ENCODE assay signal across 9 mouse cellular contexts in the genomic region with DNA sequence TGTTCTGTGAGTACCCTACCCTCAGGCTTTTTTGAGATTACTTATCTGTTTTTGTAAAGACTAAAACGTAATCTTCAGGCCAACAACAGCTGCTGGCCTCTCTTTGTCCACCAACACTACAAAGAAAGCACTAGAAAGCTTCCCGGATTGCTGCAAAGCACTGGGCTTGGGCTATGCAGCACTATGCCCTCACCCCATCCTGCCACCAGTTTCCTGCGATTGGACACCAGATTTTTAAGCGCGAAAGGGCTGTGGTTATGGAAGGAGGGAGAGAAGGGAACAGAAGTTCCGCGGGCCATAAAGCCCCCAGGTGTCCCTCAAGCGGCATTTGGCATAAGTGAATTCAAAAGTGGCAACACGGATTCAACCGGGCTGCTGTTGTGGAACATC. TPM values are rescaled to one million over a fixed set of nuclear protein-coding genes. Genes with fewer than 3 reads are reported as not detected.
A peak's percentile ranks its signal among the peaks of the same experiment; 100 is the strongest.
DNase-seq lines count a peak whose midpoint lies in the region; ATAC-seq and TF ChIP-seq lines count a peak whose summit lies in the region.
"Had no signal": no experiment of that assay in that cellular context is flagged by ENCODE, and none has a peak within 500 bp of the region (broad histone marks: within the 10 kb centered on the region; RNA-seq: fewer than 3 reads in every experiment).

No protein-coding gene starts in this region.

- DNase-seq in frontal cortex, postnatal 10 days (ENCODE audit: low spot score in 2 of 2) = no peak
- DNase-seq in 3T3-L1 (ENCODE audit: low read depth, low spot score) = peak; percentile 71
- DNase-seq in c-Kit-positive CD71-positive TER-119-positive erythroid progenitor cells, embryonic 14.5 days (ENCODE audit: low spot score) = peak; percentile 16
- peak; percentile 58 for DNase-seq in forebrain, embryonic 14.5 days (ENCODE audit: low spot score)
- peak; percentile 62 for DNase-seq in kidney, postnatal 0 days (ENCODE audit: low spot score)

- peak; percentile 36; the same call in 1 of the 2 replicates for ATAC-seq in frontal cortex, adult (ENCODE audit: low TSS enrichment)
- peak; percentile 51 for ATAC-seq in forebrain, embryonic 14.5 days
- ATAC-seq in kidney, postnatal 0 days (replicated peaks; ENCODE audit: low FRiP score, low read depth) = peak; percentile 29; the same call in 1 of the 2 replicates
- ATAC-seq in midbrain, embryonic 12.5 days (ENCODE audit: low FRiP score, low read depth) = no peak
- no peak for ATAC-seq in monocyte, adult 5-6 weeks (replicated peaks; ENCODE audit: insufficient number of reproducible peaks, low FRiP score, low TSS enrichment, poor library complexity, severe bottlenecking)

- peak overlapping the region; percentile 92 for H3K27ac ChIP-seq in forebrain, embryonic 14.5 days (ENCODE audit: low read depth, low read length)
- peak overlapping the region; percentile 97 for H3K27ac ChIP-seq in kidney, postnatal 0 days
- peak overlapping the region; percentile 92 for H3K27ac ChIP-seq in midbrain, embryonic 12.5 days (replicated peaks)

- H3K9ac ChIP-seq in forebrain, embryonic 14.5 days (ENCODE audit: low read length) = peak overlapping the region; percentile 95
- H3K9ac ChIP-seq in kidney, postnatal 0 days (ENCODE audit: low read depth, low read length) = peak overlapping the region; percentile 93
- H3K9ac ChIP-seq in midbrain, embryonic 12.5 days (replicated peaks) = peak overlapping the region; percentile 93

- TF ChIP-seq CTCF in kidney, postnatal 0 days (IDR thresholded peaks at IDR 0.05; ENCODE audit: low read depth) = no peak

- no peaks in the 10 kb centered on the region for H3K27me3 ChIP-seq in forebrain, embryonic 14.5 days (replicated peaks; ENCODE audit: control insufficient read depth, insufficient read depth, low read length)
- H3K27me3 ChIP-seq in kidney, postnatal 0 days (ENCODE audit: insufficient read depth, low read length) = no peaks in the 10 kb centered on the region
- H3K27me3 ChIP-seq in midbrain, embryonic 12.5 days = peaks cover 29% of the 10 kb centered on the region
- H3K27me3 ChIP-seq: Patski had no signal

- peaks cover 27% of the 10 kb centered on the region for H3K36me3 ChIP-seq in forebrain, embryonic 14.5 days (ENCODE audit: control insufficient read depth, insufficient read depth, low read length)
- H3K36me3 ChIP-seq in kidney, postnatal 0 days (ENCODE audit: insufficient read depth, low read length) = peaks cover 17% of the 10 kb centered on the region
- H3K36me3 ChIP-seq in midbrain, embryonic 12.5 days = peaks cover 24% of the 10 kb centered on the region

- peak overlapping the region; percentile 76 for H3K4me3 ChIP-seq in forebrain, embryonic 14.5 days (ENCODE audit: low read depth, low read length)
- peak overlapping the region; percentile 90 for H3K4me3 ChIP-seq in kidney, postnatal 0 days (replicated peaks; ENCODE audit: low read depth, low read length)
- H3K4me3 ChIP-seq in midbrain, embryonic 12.5 days = peak overlapping the region; percentile 80

- H3K9me3 ChIP-seq in forebrain, embryonic 14.5 days (replicated peaks; ENCODE audit: control insufficient read depth, low read length) = no peaks in the 10 kb centered on the region
- H3K9me3 ChIP-seq in kidney, postnatal 0 days (replicated peaks; ENCODE audit: low read length) = no peaks in the 10 kb centered on the region
- no peaks in the 10 kb centered on the region for H3K9me3 ChIP-seq in midbrain, embryonic 12.5 days

- H3K4me1 ChIP-seq in forebrain, embryonic 14.5 days (ENCODE audit: control insufficient read depth, insufficient read depth, low read length) = peaks cover 3% of the 10 kb centered on the region; the same call in 1 of the 2 replicates
- no peaks in the 10 kb centered on the region for H3K4me1 ChIP-seq in kidney, postnatal 0 days (replicated peaks; ENCODE audit: insufficient read depth, low read length)
- peaks cover 19% of the 10 kb centered on the region for H3K4me1 ChIP-seq in midbrain, embryonic 12.5 days

- 1% methylated on average over 10 of the region's 10 CpGs for WGBS in forebrain, embryonic 14.5 days
- whole genome bisulfite sequencing in kidney, postnatal 0 days = under 1% methylated on average over 10 of the region's 10 CpGs
- under 1% methylated on average over 10 of the region's 10 CpGs for WGBS in midbrain, embryonic 12.5 days

- H3K4me2 ChIP-seq in forebrain, embryonic 14.5 days (ENCODE audit: low read length) = peak overlapping the region; percentile 70
- H3K4me2 ChIP-seq in kidney, postnatal 0 days (ENCODE audit: low read length) = peak overlapping the region; percentile 80
- peak overlapping the region; percentile 84 for H3K4me2 ChIP-seq in midbrain, embryonic 12.5 days (replicated peaks)

RNA-seq across cellular contexts. Expression of a gene that starts 0.8 kb away (rescaled TPM):
- polyA plus RNA-seq in forebrain, embryonic 14.5 days (2014; fragmentation: Nextera tagmentation; extraction: Ambion mirVana) = 5.3 and 6.1 TPM in 2 replicates
- 4.9 and 5.3 TPM in 2 replicates for polyA plus RNA-seq in kidney, postnatal 0 days (2015; fragmentation: Nextera tagmentation; extraction: Ambion mirVana)
- 12.2 and 15.0 TPM in 2 replicates for polyA plus RNA-seq in midbrain, embryonic 12.5 days (2016; fragmentation: Nextera tagmentation; extraction: Ambion mirVana)
- total RNA-seq in monocyte, adult 5-6 weeks (2017) = 0.68 to 1.5 TPM in 2 of 3 replicates, not detected in the other

RNA-seq across cellular contexts. Expression of a gene that starts 44.4 kb away (rescaled TPM):
- 10.9 and 13.3 TPM in 2 replicates for polyA plus RNA-seq in forebrain, embryonic 14.5 days (2014; fragmentation: Nextera tagmentation; extraction: Ambion mirVana)
- 3.4 and 3.5 TPM in 2 replicates for polyA plus RNA-seq in kidney, postnatal 0 days (2015; fragmentation: Nextera tagmentation; extraction: Ambion mirVana)
- polyA plus RNA-seq in midbrain, embryonic 12.5 days (2016; fragmentation: Nextera tagmentation; extraction: Ambion mirVana) = 11.7 and 13.7 TPM in 2 replicates
- not detected in 3 replicates for total RNA-seq in monocyte, adult 5-6 weeks (2017)

RNA-seq across cellular contexts. Expression of a gene that starts 56.2 kb away (rescaled TPM):
- 0.71 and 1.1 TPM in 2 replicates for polyA plus RNA-seq in forebrain, embryonic 14.5 days (2014; fragmentation: Nextera tagmentation; extraction: Ambion mirVana)
- polyA plus RNA-seq in kidney, postnatal 0 days (2015; fragmentation: Nextera tagmentation; extraction: Ambion mirVana) = 5.4 and 5.6 TPM in 2 replicates
- 1.8 and 2.6 TPM in 2 replicates for polyA plus RNA-seq in midbrain, embryonic 12.5 days (2016; fragmentation: Nextera tagmentation; extraction: Ambion mirVana)
- total RNA-seq in monocyte, adult 5-6 weeks (2017) = 128 to 170 TPM (median 152 TPM) in 3 replicates

Comparison
In these comparisons a context has a peak if more than half of its experiments do, and no peak if none do; other contexts are left out.
1. ATAC-seq: peak in frontal cortex, adult (single experiment), forebrain, embryonic 14.5 days (single experiment) and kidney, postnatal 0 days (single experiment); none in midbrain, embryonic 12.5 days (single experiment) and monocyte, adult 5-6 weeks (single experiment).
2. DNase-seq: peak in 3T3-L1 (single experiment), c-Kit-positive CD71-positive TER-119-positive erythroid progenitor cells, embryonic 14.5 days (single experiment), forebrain, embryonic 14.5 days (single experiment) and kidney, postnatal 0 days (single experiment); none in frontal cortex, postnatal 10 days (0 of 2).
3. Peak in every context shown above with its lines, with median percentiles within 50 percentile points of each other: H3K27ac ChIP-seq, H3K4me2 ChIP-seq, H3K4me3 ChIP-seq and H3K9ac ChIP-seq.